Mouse (Mus musculus) forebrain, postnatal 0 days (tissue): ENCODE results near the gene Fgr. TPM values are rescaled to one million over a fixed set of nuclear protein-coding genes. Genes with fewer than 3 reads are reported as not detected.

ENCODE experiments used
- ATAC-seq: fragments of 200-750 bp; cut with Nextera tagmentation; 2 replicates; pipeline ENCODE4 v1.8.0; 2017; ENCODE audit warnings: mild to moderate bottlenecking, moderate library complexity
- DNase-seq: peaks from one replicate; pipeline ENCODE4 v3.0.0-alpha.2; 2015
- H3K27ac ChIP-seq: fragments of 300-500 bp; sonication (generic); 2 replicates; pipeline ENCODE4 v1.5.1; 2014; ENCODE audit warnings: low read depth, mild to moderate bottlenecking, antibody characterized with exemption, low read length, moderate library complexity, mixed read lengths
- H3K27me3 ChIP-seq: fragments of 300-500 bp; sonication (generic); 2 replicates; pipeline ENCODE4 v1.6.1; 2014; ENCODE audit warnings: mild to moderate bottlenecking, low read length, mixed read lengths; ENCODE audit not compliant: insufficient read depth
- H3K36me3 ChIP-seq: fragments of 300-500 bp; sonication (generic); 2 replicates; pipeline ENCODE4 v1.6.1; 2014; ENCODE audit warnings: mild to moderate bottlenecking, moderate library complexity; ENCODE audit not compliant: insufficient read depth
- H3K4me1 ChIP-seq: fragments of 300-500 bp; sonication (generic); 2 replicates; pipeline ENCODE4 v1.6.1; 2014; ENCODE audit warnings: antibody characterized with exemption; ENCODE audit not compliant: insufficient read depth
- H3K4me2 ChIP-seq: fragments of 300-500 bp; sonication (generic); 2 replicates; pipeline ENCODE4 v1.6.1; 2014; ENCODE audit warnings: low read depth, mild to moderate bottlenecking, moderate library complexity
- H3K4me3 ChIP-seq: fragments of 300-500 bp; sonication (generic); 2 replicates; pipeline ENCODE4 v1.5.1; 2014; ENCODE audit warnings: low read depth, low read length, mixed read lengths
- H3K9ac ChIP-seq: fragments of 300-500 bp; sonication (generic); 2 replicates; pipeline ENCODE4 v1.6.1; 2014; ENCODE audit warnings: mild to moderate bottlenecking
- H3K9me3 ChIP-seq: fragments of 300-500 bp; sonication (generic); 2 replicates; pipeline ENCODE4 v1.6.1; 2016; ENCODE audit warnings: low read length
- CTCF ChIP-seq: sonication (generic); IDR thresholded peaks from 2 replicates; pipeline ENCODE4 v1.5.1; 2016; ENCODE audit warnings: antibody characterized with exemption, control low read depth, low read depth
- WGBS: fragments of 180-500 bp; shearing (Covaris S2); extraction: QIAGEN DNeasy Blood & Tissue Kit; methylation state at CpG from one replicate; pipeline ENCODE4 v1.1.7; 2014; 5-methylcytosine and 5-hydroxymethylcytosine counted together
- polyA plus RNA-seq: library from polyadenylated mRNA; unstranded; fragments of >200 nt; fragmentation: Nextera tagmentation; extraction: Ambion mirVana; gene quantifications from 2 replicates; pipeline ENCODE4 v1.2.1, GENCODE M21; 2015
- total RNA-seq: library from RNA; depleted of rRNA; stranded (reverse); fragments of >200 nt; gene quantifications from 2 replicates; pipeline ENCODE4 v1.2.3, GENCODE M21; 2014

Fgr gene
- total and polyA plus RNA-seq, 2 experiments from 2014 or later = 0.06 TPM; not detected in 1

GRCm38 (mm10) chr4:133017597-133018262, 43.8 kb downstream of the Fgr start:
- Histone ChIP-seq H3K4me1 (peaks cover 57% of the 10 kb centered on the region), H3K4me2 (no peak overlapping the region), H3K4me3 (no peak overlapping the region), H3K36me3 (peaks cover 2% of the 10 kb centered on the region; the same call in 1 of the 2 replicates), H3K9ac (no peak overlapping the region), H3K9me3 (no peaks in the 10 kb centered on the region), H3K27ac (no peak overlapping the region), H3K27me3 (no peaks in the 10 kb centered on the region)
- no peak for DNase-seq
- no peak for TF ChIP-seq CTCF
- 54% methylated on average over 6 of the region's 6 CpGs for WGBS
- ATAC-seq = no peak

- Histone ChIP-seq H3K9me3 (no peaks in the 10 kb centered on the region), H3K27me3 (no peaks in the 10 kb centered on the region), H3K36me3 (peaks cover 2% of the 10 kb centered on the region; the same call in 1 of the 2 replicates), H3K27ac (no peak overlapping the region), H3K9ac (no peak overlapping the region), H3K4me2 (no peak overlapping the region), H3K4me1 (peaks cover 61% of the 10 kb centered on the region), H3K4me3 (no peak overlapping the region)
- TF ChIP-seq CTCF = no peak
- 69% methylated on average over 3 of the region's 3 CpGs for WGBS
- ATAC-seq (no peak), DNase-seq (no peak)
These were observed 44.4 kb downstream of the Fgr start for GRCm38 (mm10) chr4:133018263-133018798.

- ATAC-seq (no peak), DNase-seq (no peak)
- TF ChIP-seq CTCF = no peak
- Histone ChIP-seq H3K36me3 (peaks cover 2% of the 10 kb centered on the region; the same call in 1 of the 2 replicates), H3K27ac (no peak overlapping the region), H3K27me3 (no peaks in the 10 kb centered on the region), H3K4me3 (no peak overlapping the region), H3K4me1 (peaks cover 65% of the 10 kb centered on the region), H3K9me3 (no peaks in the 10 kb centered on the region), H3K4me2 (no peak overlapping the region; the same call in 1 of the 2 replicates), H3K9ac (no peak overlapping the region)
- 30% methylated on average over 5 of the region's 6 CpGs for WGBS
These were observed 46.8 kb downstream of the Fgr start for GRCm38 (mm10) chr4:133020721-133021120.

GRCm38 (mm10) chr4:133021181-133021671, 47.3 kb downstream of the Fgr start:
- H3K9ac ChIP-seq = peak overlapping the region; percentile 28; the same call in 1 of the 2 replicates
- H3K27me3 ChIP-seq = no peaks in the 10 kb centered on the region
- H3K4me2 ChIP-seq = peak overlapping the region; percentile 45
- H3K27ac ChIP-seq = no peak overlapping the region
- TF ChIP-seq CTCF = no peak
- ATAC-seq = peak; percentile 26; the same call in 1 of the 2 replicates
- DNase-seq = no peak
- peaks cover 60% of the 10 kb centered on the region for H3K4me1 ChIP-seq
- peaks cover 2% of the 10 kb centered on the region; the same call in 1 of the 2 replicates for H3K36me3 ChIP-seq
- no peak overlapping the region for H3K4me3 ChIP-seq
- WGBS = 5% methylated on average over 9 of the region's 9 CpGs
- no peaks in the 10 kb centered on the region for H3K9me3 ChIP-seq

- Histone ChIP-seq H3K4me1 (peaks cover 54% of the 10 kb centered on the region), H3K4me2 (peak overlapping the region; percentile 45), H3K36me3 (peaks cover 2% of the 10 kb centered on the region; the same call in 1 of the 2 replicates), H3K27ac (0 out of 2 replicates have a peak overlapping the region, but pooled peaks have one; percentile 50), H3K9ac (peak overlapping the region; percentile 28), H3K9me3 (no peaks in the 10 kb centered on the region), H3K27me3 (no peaks in the 10 kb centered on the region), H3K4me3 (peak overlapping the region; percentile 9; the same call in 1 of the 2 replicates)
- WGBS = 9% methylated on average over 14 of the region's 14 CpGs
- no peak for ATAC-seq
- TF ChIP-seq CTCF = no peak
- no peak for DNase-seq
These were observed 48.3 kb downstream of the Fgr start for GRCm38 (mm10) chr4:133022217-133022616.

GRCm38 (mm10) chr4:133022954-133023635, 49.2 kb downstream of the Fgr start:
- peak overlapping the region; percentile 6 for H3K9ac ChIP-seq

More at GRCm38 (mm10) chr4:133022954-133023635, 49.2 kb downstream of the Fgr start:
- H3K4me3 ChIP-seq = peak overlapping the region; percentile 0; the same call in 1 of the 2 replicates
- no peaks in the 10 kb centered on the region for H3K27me3 ChIP-seq
- ATAC-seq (peak; percentile 79), DNase-seq (peak; percentile 63)
- TF ChIP-seq CTCF = no peak
- H3K4me1 ChIP-seq = peaks cover 50% of the 10 kb centered on the region
- 10% methylated on average over 12 of the region's 14 CpGs for WGBS
- peak overlapping the region; percentile 45 for H3K4me2 ChIP-seq
- H3K27ac ChIP-seq = 0 out of 2 replicates have a peak overlapping the region, but pooled peaks have one; percentile 50
- H3K36me3 ChIP-seq = peaks cover 2% of the 10 kb centered on the region; the same call in 1 of the 2 replicates
- H3K9me3 ChIP-seq = no peaks in the 10 kb centered on the region
